Mouse (Mus musculus) embryonic fibroblast, embryonic 13.5 days (primary cell): ENCODE results near the gene Myo1d.

ENCODE experiments used
- CTCF ChIP-seq: IDR thresholded peaks from 2 replicates; pipeline ENCODE4 v1.5.1; 2011; ENCODE audit warnings: mild to moderate bottlenecking, control low read depth, low read length, moderate library complexity, borderline replicate concordance; ENCODE audit not compliant: insufficient read depth
- POLR2A ChIP-seq: IDR thresholded peaks from 2 replicates; pipeline ENCODE4 v1.6.1; 2011; ENCODE audit warnings: low read depth, mild to moderate bottlenecking, control low read depth, low read length, moderate library complexity

DNA sequence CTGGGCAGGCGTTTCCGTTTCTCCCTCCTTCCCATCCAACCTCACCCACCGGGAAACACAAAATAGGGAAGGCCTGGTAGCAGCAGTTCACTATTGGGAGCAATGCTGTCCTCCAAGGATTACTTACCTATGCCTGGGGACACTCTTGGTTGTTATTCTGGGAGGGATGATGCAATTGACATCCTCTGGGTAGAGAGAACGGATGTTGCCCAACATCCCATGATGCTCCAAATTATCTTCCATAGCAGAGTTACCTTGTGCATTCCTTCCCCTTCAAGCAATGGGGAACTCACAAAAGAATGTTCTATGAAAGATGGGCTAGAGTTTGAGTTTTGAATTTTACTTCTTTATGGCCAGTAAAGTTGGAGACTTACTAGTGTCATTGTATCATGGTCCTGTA is 13.6 kb upstream of the Myo1d start:
- no peak for TF ChIP-seq CTCF
- no peak for TF ChIP-seq POLR2A
